Mouse (Mus musculus): Measurements from ENCODE around the gene Tom1l2. TPM values are rescaled to one million over a fixed set of nuclear protein-coding genes. Genes with fewer than 3 reads are reported as not detected.

Gene Tom1l2
- polyA plus RNA-seq, 1 experiment, result 27.4 TPM

DNA sequence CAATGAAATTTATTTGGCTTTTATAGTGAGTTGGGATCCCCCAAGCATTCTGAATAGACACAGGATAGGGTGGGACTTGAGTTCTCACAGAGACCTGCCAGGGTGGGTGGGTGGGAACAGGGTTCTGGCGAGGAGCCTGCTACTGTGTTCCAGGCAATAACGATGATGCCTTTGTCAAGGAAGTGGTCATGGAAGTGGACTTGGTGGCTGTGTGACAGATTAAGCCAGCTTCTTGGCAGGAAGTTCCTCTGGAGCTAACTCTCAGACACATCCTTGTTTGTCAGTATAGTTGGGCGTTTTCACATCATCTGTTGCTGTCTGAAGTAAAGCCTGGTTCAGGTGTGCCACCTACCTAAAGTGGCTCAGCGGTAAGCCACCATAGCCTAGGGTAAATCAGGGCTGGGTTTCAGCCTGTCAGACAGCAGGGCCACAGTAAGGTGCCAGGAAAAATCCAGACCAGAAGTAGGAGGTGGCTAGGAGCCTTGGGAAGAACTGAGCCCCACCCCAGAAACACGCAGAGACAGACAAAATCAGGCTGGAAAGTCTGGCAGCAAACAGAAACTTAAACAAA lies 8.0 kb upstream of the Tom1l2 start:
- H3ac ChIP-seq (ENCODE audit: control insufficient read depth, insufficient read length), result no peak overlapping the region
- H3K36me3 ChIP-seq (ENCODE audit: control insufficient read depth, insufficient read depth), result no peaks in the 10 kb centered on the region
- H3K79me2 ChIP-seq (ENCODE audit: control insufficient read depth, insufficient read depth), result no peaks in the 10 kb centered on the region
- no peak overlapping the region for H3K4me2 ChIP-seq (ENCODE audit: low read depth)
- TF ChIP-seq TCF12 (IDR thresholded peaks at IDR 0.05; ENCODE audit: insufficient read depth, poor library complexity, severe bottlenecking) (no peak), MYOG (IDR thresholded peaks at IDR 0.05; ENCODE audit: control insufficient read depth in 1 of 3, insufficient read depth in 1 of 3, insufficient read length in 2 of 3, low read depth in 2 of 3) (no peak), TCF3 (IDR thresholded peaks at IDR 0.05; ENCODE audit: insufficient read length, low read depth) (no peak), MYOD1 (IDR thresholded peaks at IDR 0.05; ENCODE audit: control insufficient read depth in 1 of 3, insufficient read length in 2 of 3, low read depth in 2 of 3) (no peak), POLR2AphosphoS2 (IDR thresholded peaks at IDR 0.05; ENCODE audit: insufficient read length, low read depth) (no peak), CEBPB (IDR thresholded peaks at IDR 0.05; ENCODE audit: insufficient read depth, poor library complexity, severe bottlenecking) (no peak), REST (IDR thresholded peaks at IDR 0.05; ENCODE audit: insufficient read depth, insufficient read length) (no peak), E2F4 (IDR thresholded peaks at IDR 0.05; ENCODE audit: insufficient read depth) (no peak), USF1 (IDR thresholded peaks at IDR 0.05; ENCODE audit: low read depth) (no peak), SRF (IDR thresholded peaks at IDR 0.05; ENCODE audit: control insufficient read depth, insufficient read length, low read depth) (no peak), MAX (IDR thresholded peaks at IDR 0.05; ENCODE audit: low read depth) (no peak), POLR2A (IDR thresholded peaks at IDR 0.05; ENCODE audit: insufficient read length, low read depth) (no peak)
- peaks cover 4% of the 10 kb centered on the region for H3K27me3 ChIP-seq (ENCODE audit: control insufficient read depth, insufficient read depth, insufficient read length)
- H3K4me3 ChIP-seq, result no peak overlapping the region

DNA sequence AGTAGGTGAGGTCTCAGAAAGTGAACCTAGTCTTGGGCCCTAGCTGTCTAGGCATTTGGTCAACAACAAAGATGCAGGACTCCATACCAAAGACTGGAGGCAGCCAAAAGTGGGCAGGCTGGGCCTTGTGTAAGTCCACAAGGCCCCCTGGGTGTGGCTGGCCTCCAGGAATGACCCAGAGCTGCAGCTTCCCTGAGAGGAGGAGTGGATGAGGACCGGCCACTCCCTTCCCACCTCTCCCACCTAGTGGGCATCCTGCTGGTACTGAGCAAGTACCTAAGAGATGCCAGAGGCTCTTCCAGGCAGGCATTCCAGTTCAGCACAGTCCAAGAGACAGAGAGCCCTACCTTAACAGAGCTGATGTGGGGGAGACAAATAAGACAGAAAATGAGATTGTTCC lies 7.2 kb upstream of the Tom1l2 start:
- H3K4me2 ChIP-seq (ENCODE audit: low read depth), result no peak overlapping the region
- H3K27me3 ChIP-seq (ENCODE audit: control insufficient read depth, insufficient read depth, insufficient read length), result peaks cover 4% of the 10 kb centered on the region
- no peak overlapping the region for H3ac ChIP-seq (ENCODE audit: control insufficient read depth, insufficient read length)
- H3K36me3 ChIP-seq (ENCODE audit: control insufficient read depth, insufficient read depth), result no peaks in the 10 kb centered on the region
- H3K79me2 ChIP-seq (ENCODE audit: control insufficient read depth, insufficient read depth), result no peaks in the 10 kb centered on the region
- H3K4me3 ChIP-seq, result no peak overlapping the region
- TF ChIP-seq TCF12 (IDR thresholded peaks at IDR 0.05; ENCODE audit: insufficient read depth, poor library complexity, severe bottlenecking), result no peak
- TF ChIP-seq MAX (IDR thresholded peaks at IDR 0.05; ENCODE audit: low read depth), result no peak
- no peak for TF ChIP-seq REST (IDR thresholded peaks at IDR 0.05; ENCODE audit: insufficient read depth, insufficient read length)
- TF ChIP-seq POLR2A (IDR thresholded peaks at IDR 0.05; ENCODE audit: insufficient read length, low read depth), result no peak
- TF ChIP-seq TCF3 (IDR thresholded peaks at IDR 0.05; ENCODE audit: insufficient read length, low read depth), result no peak

GRCm38 (mm10) chr11:60359138-60359537 lies 6.4 kb upstream of the Tom1l2 start:
- no peak for TF ChIP-seq CEBPB (IDR thresholded peaks at IDR 0.05; ENCODE audit: insufficient read depth, poor library complexity, severe bottlenecking)
- no peak for TF ChIP-seq MAX (IDR thresholded peaks at IDR 0.05; ENCODE audit: low read depth)
- TF ChIP-seq TCF3 (IDR thresholded peaks at IDR 0.05; ENCODE audit: insufficient read length, low read depth), result no peak
- H3K4me2 ChIP-seq (ENCODE audit: low read depth), result no peak overlapping the region
- no peaks in the 10 kb centered on the region for H3K36me3 ChIP-seq (ENCODE audit: control insufficient read depth, insufficient read depth)
- H3ac ChIP-seq (ENCODE audit: control insufficient read depth, insufficient read length), result no peak overlapping the region
- peaks cover 4% of the 10 kb centered on the region for H3K27me3 ChIP-seq (ENCODE audit: control insufficient read depth, insufficient read depth, insufficient read length)
- no peaks in the 10 kb centered on the region for H3K79me2 ChIP-seq (ENCODE audit: control insufficient read depth, insufficient read depth)
- H3K4me3 ChIP-seq, result no peak overlapping the region

DNA sequence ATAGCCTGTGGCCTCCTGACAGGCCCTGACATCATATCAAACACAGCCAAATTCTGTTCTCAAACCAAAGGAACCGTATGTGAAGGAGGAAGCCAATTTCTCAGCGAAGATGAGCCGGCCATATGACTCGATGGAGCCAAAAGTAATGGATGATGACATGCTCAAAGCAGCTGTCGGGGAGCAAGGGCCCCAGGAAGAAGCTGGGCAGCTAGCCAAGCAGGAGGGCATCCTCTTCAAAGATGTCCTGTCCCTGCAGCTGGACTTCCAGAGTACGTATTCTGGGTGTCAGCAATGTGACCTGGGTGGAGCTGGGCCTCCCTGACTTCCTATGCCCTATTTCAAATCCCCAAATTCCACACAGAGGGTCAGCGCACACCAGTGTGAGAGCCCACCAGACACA lies 5.8 kb upstream of the Tom1l2 start:
- Histone ChIP-seq H3K27me3 (ENCODE audit: control insufficient read depth, insufficient read depth, insufficient read length) (no peaks in the 10 kb centered on the region), H3K79me2 (ENCODE audit: control insufficient read depth, insufficient read depth) (no peaks in the 10 kb centered on the region), H3ac (ENCODE audit: control insufficient read depth, insufficient read length) (no peak overlapping the region), H3K4me2 (ENCODE audit: low read depth) (no peak overlapping the region), H3K4me3 (no peak overlapping the region), H3K36me3 (ENCODE audit: control insufficient read depth, insufficient read depth) (no peaks in the 10 kb centered on the region)
- TF ChIP-seq E2F4 (IDR thresholded peaks at IDR 0.05; ENCODE audit: insufficient read depth) (no peak), USF1 (IDR thresholded peaks at IDR 0.05; ENCODE audit: low read depth) (no peak), TCF12 (IDR thresholded peaks at IDR 0.05; ENCODE audit: insufficient read depth, poor library complexity, severe bottlenecking) (no peak), REST (IDR thresholded peaks at IDR 0.05; ENCODE audit: insufficient read depth, insufficient read length) (no peak), MYOG (IDR thresholded peaks at IDR 0.05; ENCODE audit: control insufficient read depth in 1 of 3, insufficient read depth in 1 of 3, insufficient read length in 2 of 3, low read depth in 2 of 3) (no peak), POLR2AphosphoS2 (IDR thresholded peaks at IDR 0.05; ENCODE audit: insufficient read length, low read depth) (no peak), CEBPB (IDR thresholded peaks at IDR 0.05; ENCODE audit: insufficient read depth, poor library complexity, severe bottlenecking) (no peak), MAX (IDR thresholded peaks at IDR 0.05; ENCODE audit: low read depth) (no peak), TCF3 (IDR thresholded peaks at IDR 0.05; ENCODE audit: insufficient read length, low read depth) (no peak), MYOD1 (IDR thresholded peaks at IDR 0.05; ENCODE audit: control insufficient read depth in 1 of 3, insufficient read length in 2 of 3, low read depth in 2 of 3) (no peak)

- Histone ChIP-seq H3K4me2 (ENCODE audit: low read depth) (no peak overlapping the region), H3K79me2 (ENCODE audit: control insufficient read depth, insufficient read depth) (peaks cover 2% of the 10 kb centered on the region), H3K27me3 (ENCODE audit: control insufficient read depth, insufficient read depth, insufficient read length) (no peaks in the 10 kb centered on the region), H3K36me3 (ENCODE audit: control insufficient read depth, insufficient read depth) (no peaks in the 10 kb centered on the region), H3K4me3 (no peak overlapping the region), H3ac (ENCODE audit: control insufficient read depth, insufficient read length) (no peak overlapping the region)
- TF ChIP-seq USF1 (IDR thresholded peaks at IDR 0.05; ENCODE audit: low read depth) (no peak), MYOG (IDR thresholded peaks at IDR 0.05; ENCODE audit: control insufficient read depth in 1 of 3, insufficient read depth in 1 of 3, insufficient read length in 2 of 3, low read depth in 2 of 3) (no peak), POLR2AphosphoS2 (IDR thresholded peaks at IDR 0.05; ENCODE audit: insufficient read length, low read depth) (no peak), TCF12 (IDR thresholded peaks at IDR 0.05; ENCODE audit: insufficient read depth, poor library complexity, severe bottlenecking) (no peak), POLR2A (IDR thresholded peaks at IDR 0.05; ENCODE audit: insufficient read length, low read depth) (no peak), E2F4 (IDR thresholded peaks at IDR 0.05; ENCODE audit: insufficient read depth) (no peak), REST (IDR thresholded peaks at IDR 0.05; ENCODE audit: insufficient read depth, insufficient read length) (no peak), SRF (IDR thresholded peaks at IDR 0.05; ENCODE audit: control insufficient read depth, insufficient read length, low read depth) (no peak), TCF3 (IDR thresholded peaks at IDR 0.05; ENCODE audit: insufficient read length, low read depth) (no peak), CEBPB (IDR thresholded peaks at IDR 0.05; ENCODE audit: insufficient read depth, poor library complexity, severe bottlenecking) (no peak), MYOD1 (IDR thresholded peaks at IDR 0.05; ENCODE audit: control insufficient read depth in 1 of 3, insufficient read length in 2 of 3, low read depth in 2 of 3) (no peak), MAX (IDR thresholded peaks at IDR 0.05; ENCODE audit: low read depth) (no peak)
Measured at GRCm38 (mm10) chr11:60357116-60357515, 4.4 kb upstream of the Tom1l2 start.
